Mouse (Mus musculus) heart, embryonic 11.5 days (tissue): ENCODE results near the gene Snrnp35. TPM values are rescaled to one million over a fixed set of nuclear protein-coding genes. Genes with fewer than 3 reads are reported as not detected.
"Not testable (repeated sequence)": the region's sequence is repeated elsewhere in the genome, so short reads cannot be mapped to it uniquely, and the experiment has no call there.

Experiments
- ATAC-seq: fragments of 200-750 bp; cut with Nextera tagmentation; replicated peaks from 2 replicates; pipeline ENCODE4 v1.8.0; 2017; ENCODE audit warnings: moderate library complexity; ENCODE audit not compliant: insufficient number of reproducible peaks, low FRiP score, low TSS enrichment
- H3K27ac ChIP-seq: fragments of 300-500 bp; sonication (generic); 2 replicates; pipeline ENCODE4 v1.5.1; 2014; ENCODE audit warnings: mild to moderate bottlenecking, low read depth, low read length
- H3K27me3 ChIP-seq: fragments of 300-500 bp; sonication (generic); 2 replicates; pipeline ENCODE4 v1.6.1; 2014; ENCODE audit warnings: mild to moderate bottlenecking, low read length, mixed read lengths; ENCODE audit not compliant: control insufficient read depth, insufficient read depth
- H3K36me3 ChIP-seq: fragments of 300-500 bp; sonication (generic); 2 replicates; pipeline ENCODE4 v1.6.1; 2014; ENCODE audit warnings: mild to moderate bottlenecking, low read length, moderate library complexity, mixed read lengths; ENCODE audit not compliant: control insufficient read depth, insufficient read depth
- H3K4me1 ChIP-seq: fragments of 300-500 bp; sonication (generic); 2 replicates; pipeline ENCODE4 v1.6.1; 2014; ENCODE audit warnings: low read length; ENCODE audit not compliant: control insufficient read depth, insufficient read depth
- H3K4me2 ChIP-seq: fragments of 300-500 bp; sonication (generic); 2 replicates; pipeline ENCODE4 v1.6.1; 2014; ENCODE audit warnings: mild to moderate bottlenecking, moderate library complexity
- H3K4me3 ChIP-seq: fragments of 300-500 bp; sonication (generic); 2 replicates; pipeline ENCODE4 v1.5.1; 2014; ENCODE audit warnings: low read depth, low read length
- H3K9ac ChIP-seq: fragments of 300-500 bp; sonication (generic); 2 replicates; pipeline ENCODE4 v1.6.1; 2014; ENCODE audit warnings: mild to moderate bottlenecking, low read depth, low read length, moderate library complexity
- H3K9me3 ChIP-seq: fragments of 300-500 bp; sonication (generic); replicated peaks from 2 replicates; pipeline ENCODE4 v1.6.1; 2016; ENCODE audit warnings: low read length; ENCODE audit not compliant: control insufficient read depth
- WGBS: fragments of 180-500 bp; shearing (Covaris S2); extraction: QIAGEN DNeasy Blood & Tissue Kit; methylation state at CpG from one replicate; pipeline ENCODE4 v1.1.7; 2014; ENCODE audit not compliant: insufficient replicate concordance; 5-methylcytosine and 5-hydroxymethylcytosine counted together
- polyA plus RNA-seq: library from polyadenylated mRNA; unstranded; fragments of >200 nt; fragmentation: Nextera tagmentation; extraction: Ambion mirVana; gene quantifications from 2 replicates; pipeline ENCODE4 v1.2.1, GENCODE M21; 2014

The Snrnp35 gene
- polyA plus RNA-seq, 1 experiment from 2014 or later = 12.4 TPM

DNA sequence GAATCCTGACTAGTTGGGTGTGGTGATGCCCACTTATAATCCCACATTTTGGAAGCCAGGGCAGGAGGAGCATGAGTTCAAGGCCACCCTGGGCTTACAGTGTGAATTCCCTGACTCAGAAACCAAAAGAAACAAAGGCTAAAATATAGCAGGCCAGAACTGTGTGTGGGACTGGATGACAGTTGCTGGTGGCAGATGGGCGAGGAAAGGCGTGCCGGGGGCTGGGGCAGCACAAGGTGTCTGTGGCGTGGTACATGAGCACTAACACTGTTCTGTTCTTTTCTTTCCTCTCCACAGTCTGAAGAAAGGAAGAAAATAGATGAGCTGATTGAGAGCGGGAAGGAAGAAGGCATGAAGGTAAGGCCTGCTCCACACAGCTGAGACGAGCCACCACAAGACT is 26.2 kb upstream of the Snrnp35 start:
- Histone ChIP-seq H3K9ac (no peak overlapping the region), H3K4me1 (peaks cover 5% of the 10 kb centered on the region; the same call in 1 of the 2 replicates), H3K9me3 (no peaks in the 10 kb centered on the region), H3K4me2 (no peak overlapping the region), H3K36me3 (peaks cover 61% of the 10 kb centered on the region), H3K4me3 (no peak overlapping the region), H3K27me3 (no peaks in the 10 kb centered on the region), H3K27ac (no peak overlapping the region)
- no peak for ATAC-seq
- 91% methylated on average over 6 of the region's 6 CpGs for WGBS

DNA sequence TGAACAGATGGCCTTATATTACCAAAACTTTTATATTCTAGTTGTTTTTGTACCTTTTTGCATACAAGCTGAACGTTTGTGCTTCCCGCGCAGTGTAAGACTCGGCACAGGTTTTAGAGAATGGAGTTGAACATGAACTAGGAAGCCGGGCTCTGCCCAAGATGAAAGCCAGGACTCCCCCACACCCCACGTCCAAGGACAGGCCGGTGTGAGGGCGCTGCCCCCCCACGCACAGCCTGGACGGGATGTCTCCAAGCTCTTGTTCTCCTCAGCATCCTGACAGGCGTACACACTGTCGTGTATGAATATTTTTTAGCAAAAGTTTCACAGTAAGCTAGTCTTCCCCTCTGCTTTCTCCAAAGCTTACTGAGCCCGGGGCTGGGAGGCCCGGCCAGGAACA is 22.0 kb upstream of the Snrnp35 start:
- not testable (repeated sequence) for H3K4me3 ChIP-seq, H3K9ac ChIP-seq, ATAC-seq, H3K27me3 ChIP-seq, H3K27ac ChIP-seq, H3K4me1 ChIP-seq, H3K4me2 ChIP-seq, H3K9me3 ChIP-seq
- 89% methylated on average over 14 of the region's 14 CpGs for WGBS
- H3K36me3 ChIP-seq = peaks cover 48% of the 10 kb centered on the region

DNA sequence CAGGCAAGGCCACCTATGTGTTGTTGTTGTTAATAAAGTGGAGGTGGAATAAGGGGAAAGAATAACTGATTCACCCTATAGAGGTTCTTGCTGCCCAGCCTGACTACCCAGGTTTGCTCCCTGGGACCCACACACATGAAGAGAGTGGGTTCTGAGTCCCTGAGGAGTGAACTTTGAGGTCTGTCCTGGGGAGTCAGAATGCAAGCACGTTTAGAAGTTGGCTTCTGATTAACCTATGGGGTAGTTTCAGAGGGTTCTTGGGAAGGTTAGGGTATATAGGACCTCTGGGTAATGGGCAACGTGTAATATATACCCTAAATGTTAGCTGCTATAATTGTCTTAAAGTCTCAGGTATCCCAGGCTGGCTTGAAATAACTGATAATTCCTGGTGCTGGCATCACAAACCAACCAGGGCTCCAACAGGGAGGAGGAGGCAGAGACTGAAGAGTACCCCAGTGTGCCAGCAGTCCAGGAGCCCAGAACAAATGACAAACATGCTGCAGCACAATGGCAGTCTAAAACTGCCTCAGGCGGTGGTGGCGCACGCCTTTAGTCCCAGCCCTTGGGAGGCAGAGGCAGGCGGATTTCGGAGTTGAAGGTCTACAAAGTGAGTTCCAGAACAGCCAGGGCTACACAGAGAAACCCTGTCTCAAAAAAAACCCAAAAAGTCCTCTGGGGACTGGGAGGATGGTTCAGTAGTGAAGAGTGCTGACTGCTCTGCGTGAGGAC is 20.5 kb upstream of the Snrnp35 start:
- Histone ChIP-seq H3K4me2 (no peak overlapping the region), H3K36me3 (peaks cover 37% of the 10 kb centered on the region), H3K4me3 (no peak overlapping the region), H3K4me1 (no peaks in the 10 kb centered on the region), H3K9me3 (no peaks in the 10 kb centered on the region), H3K27me3 (no peaks in the 10 kb centered on the region), H3K9ac (no peak overlapping the region), H3K27ac (no peak overlapping the region)
- 88% methylated on average over 8 of the region's 8 CpGs for WGBS
- no peak for ATAC-seq

DNA sequence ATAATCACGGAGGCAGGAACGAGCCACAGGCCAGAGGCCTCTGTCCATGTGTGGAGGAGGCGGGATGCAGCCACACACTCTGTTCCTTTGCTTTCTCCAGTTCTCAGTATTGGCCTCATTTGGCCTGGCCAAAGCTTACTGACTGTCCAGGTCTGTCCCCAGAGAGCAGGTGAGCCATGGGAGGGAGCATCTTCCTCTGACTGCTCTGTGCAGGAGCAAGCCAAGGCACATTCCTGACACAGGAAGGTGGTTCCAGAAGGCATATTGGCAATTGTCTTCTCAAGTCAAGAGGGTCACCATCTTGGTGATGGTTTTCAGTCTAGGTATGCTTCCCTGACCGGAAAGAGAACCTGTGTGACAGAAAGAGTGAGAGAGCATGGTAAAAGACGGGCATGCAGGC is 19.5 kb upstream of the Snrnp35 start:
- ATAC-seq = no peak
- Histone ChIP-seq H3K27ac (no peak overlapping the region), H3K9me3 (no peaks in the 10 kb centered on the region), H3K4me2 (no peak overlapping the region), H3K4me1 (no peaks in the 10 kb centered on the region), H3K4me3 (no peak overlapping the region), H3K9ac (no peak overlapping the region), H3K36me3 (peaks cover 29% of the 10 kb centered on the region), H3K27me3 (no peaks in the 10 kb centered on the region)
- WGBS = 79% methylated on average over 5 of the region's 5 CpGs

DNA sequence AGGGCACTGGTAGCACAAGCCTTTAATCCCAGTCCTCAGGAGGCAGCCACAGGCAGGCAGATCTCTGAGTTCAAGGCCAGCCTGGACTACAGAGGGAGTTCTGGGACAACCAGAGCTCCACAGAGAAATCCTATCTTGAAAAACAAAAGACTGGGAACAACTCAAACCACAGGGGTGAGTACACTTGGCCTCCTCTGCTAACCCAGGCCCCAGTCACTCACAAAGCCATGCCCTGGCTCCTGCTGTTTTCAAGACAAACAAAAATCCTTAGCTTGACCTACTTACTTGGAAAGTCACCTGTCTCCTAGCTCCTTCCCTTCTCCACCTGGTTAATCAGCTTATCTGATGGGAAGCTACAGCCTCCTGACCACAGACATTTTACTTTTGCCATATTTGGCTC is 18.0 kb upstream of the Snrnp35 start:
- H3K4me1 ChIP-seq = no peaks in the 10 kb centered on the region
- no peaks in the 10 kb centered on the region for H3K9me3 ChIP-seq
- H3K27ac ChIP-seq = no peak overlapping the region
- H3K4me3 ChIP-seq = no peak overlapping the region
- H3K9ac ChIP-seq = no peak overlapping the region
- no peak overlapping the region for H3K4me2 ChIP-seq
- H3K36me3 ChIP-seq = peaks cover 22% of the 10 kb centered on the region
- no peaks in the 10 kb centered on the region for H3K27me3 ChIP-seq
- no peak for ATAC-seq

DNA sequence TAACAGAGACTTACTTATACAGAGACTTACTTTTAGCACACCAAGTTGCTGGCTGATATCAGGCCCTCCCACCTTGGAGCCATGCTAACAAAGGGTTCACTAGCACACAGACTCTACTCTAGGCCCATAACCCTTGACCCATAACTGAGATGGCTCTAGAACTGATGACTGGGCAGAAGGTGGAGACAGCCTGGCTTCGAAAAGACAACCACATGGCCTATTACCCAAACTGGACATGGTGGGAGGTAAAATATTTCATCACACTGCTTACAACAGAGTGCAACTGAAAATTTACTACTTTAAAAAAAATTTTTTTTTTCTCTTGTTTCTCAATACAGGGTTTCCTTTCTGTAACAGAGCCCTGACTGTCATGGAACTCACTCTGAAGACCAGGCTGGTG is 15.2 kb upstream of the Snrnp35 start:
- Histone ChIP-seq H3K9me3 (no peaks in the 10 kb centered on the region), H3K27me3 (no peaks in the 10 kb centered on the region), H3K4me3 (no peak overlapping the region), H3K9ac (no peak overlapping the region), H3K4me2 (no peak overlapping the region), H3K36me3 (peaks cover 3% of the 10 kb centered on the region), H3K4me1 (no peaks in the 10 kb centered on the region), H3K27ac (no peak overlapping the region)
- no peak for ATAC-seq
- WGBS = 80% methylated on average over 1 of the region's 1 CpGs

DNA sequence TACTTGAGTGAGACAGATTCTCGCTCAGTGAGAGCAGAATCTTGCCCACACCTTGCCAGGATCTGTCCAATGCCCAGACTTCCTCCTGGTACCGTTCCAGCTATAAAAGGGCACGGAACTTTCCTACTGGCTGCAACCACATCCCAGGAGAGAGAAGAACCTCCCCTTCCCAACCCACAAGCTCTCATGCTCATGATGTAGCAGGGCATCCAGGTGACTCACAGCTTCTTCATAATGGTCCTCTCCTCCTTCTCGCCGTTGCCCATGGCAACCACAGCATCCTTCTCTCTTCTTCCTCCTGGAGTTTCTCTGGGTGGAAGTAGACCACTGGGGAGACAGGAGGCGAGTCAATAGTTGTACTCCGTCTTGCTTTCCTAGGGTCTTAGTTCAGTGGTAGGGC is 14.6 kb upstream of the Snrnp35 start:
- ATAC-seq = no peak
- no peaks in the 10 kb centered on the region for H3K9me3 ChIP-seq
- 89% methylated on average over 7 of the region's 7 CpGs for WGBS
- H3K36me3 ChIP-seq = no peaks in the 10 kb centered on the region; the same call in 1 of the 2 replicates
- no peaks in the 10 kb centered on the region for H3K27me3 ChIP-seq
- no peak overlapping the region for H3K9ac ChIP-seq
- H3K4me3 ChIP-seq = no peak overlapping the region
- no peak overlapping the region for H3K4me2 ChIP-seq
- no peaks in the 10 kb centered on the region for H3K4me1 ChIP-seq
- H3K27ac ChIP-seq = no peak overlapping the region

DNA sequence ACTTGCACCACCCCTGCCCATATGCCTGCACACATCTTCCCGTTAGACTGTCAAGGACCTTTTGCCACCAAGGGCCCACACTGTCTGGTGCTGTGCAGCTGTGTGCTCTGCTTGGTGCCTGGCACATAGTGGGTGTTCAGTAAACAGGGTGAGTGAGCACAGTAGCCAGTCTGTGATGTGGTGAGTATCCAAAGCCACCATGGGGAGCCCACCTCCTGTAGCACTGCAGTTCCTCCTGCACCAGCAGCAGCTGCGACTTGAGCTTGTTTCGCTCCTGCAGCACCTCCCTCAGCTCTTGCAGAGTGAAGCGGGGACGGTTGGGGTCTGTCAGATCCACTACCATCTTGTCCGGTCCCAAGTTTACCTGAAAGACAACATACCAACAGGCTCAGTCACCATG is 13.4 kb upstream of the Snrnp35 start:
- no peaks in the 10 kb centered on the region for H3K27me3 ChIP-seq
- no peak overlapping the region for H3K27ac ChIP-seq
- H3K9me3 ChIP-seq = no peaks in the 10 kb centered on the region
- 86% methylated on average over 6 of the region's 6 CpGs for WGBS
- ATAC-seq = no peak
- H3K4me3 ChIP-seq = no peak overlapping the region
- no peaks in the 10 kb centered on the region for H3K4me1 ChIP-seq
- H3K4me2 ChIP-seq = no peak overlapping the region
- no peak overlapping the region for H3K9ac ChIP-seq
- H3K36me3 ChIP-seq = no peaks in the 10 kb centered on the region; the same call in 1 of the 2 replicates

DNA sequence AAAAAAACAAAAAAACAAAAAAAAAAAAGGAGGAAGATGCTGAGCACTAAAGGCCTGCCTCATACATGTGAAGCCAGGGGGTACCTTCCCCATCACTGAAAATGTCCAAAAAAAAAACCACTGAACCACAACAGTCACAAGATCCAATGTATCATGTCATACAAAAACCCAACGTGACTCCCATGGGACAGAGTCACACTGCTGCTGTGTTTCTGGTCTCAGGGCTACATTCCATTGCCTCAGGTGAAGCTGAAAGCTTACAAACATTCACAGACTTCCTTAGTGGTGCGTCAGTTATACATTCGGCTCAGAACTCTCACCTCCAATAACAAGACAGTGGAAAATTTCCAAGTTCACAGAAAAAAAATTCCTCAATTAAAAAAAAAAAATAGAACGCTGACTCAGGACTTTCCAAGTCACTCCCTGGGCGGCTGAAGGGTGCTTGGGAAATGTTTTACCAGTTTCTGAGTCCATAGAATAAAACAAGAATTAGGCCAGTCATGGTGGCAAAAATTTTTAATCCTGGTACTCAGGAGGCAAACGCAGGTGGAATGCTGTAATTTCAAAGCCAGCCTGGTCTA is 12.3 kb upstream of the Snrnp35 start:
- H3K27me3 ChIP-seq = no peaks in the 10 kb centered on the region
- ATAC-seq = no peak
- H3K27ac ChIP-seq = no peak overlapping the region
- no peak overlapping the region for H3K9ac ChIP-seq
- no peaks in the 10 kb centered on the region for H3K9me3 ChIP-seq
- 80% methylated on average over 6 of the region's 6 CpGs for WGBS
- no peaks in the 10 kb centered on the region; the same call in 1 of the 2 replicates for H3K36me3 ChIP-seq
- no peak overlapping the region for H3K4me3 ChIP-seq
- no peak overlapping the region for H3K4me2 ChIP-seq
- H3K4me1 ChIP-seq = peaks cover 4% of the 10 kb centered on the region; the same call in 1 of the 2 replicates
